Mouse (Mus musculus) lung, embryonic 16.5 days (tissue): ENCODE results near the gene Des. TPM values are rescaled to one million over a fixed set of nuclear protein-coding genes. Genes with fewer than 3 reads are reported as not detected.

Experiments
- ATAC-seq: fragments of 200-750 bp; cut with Nextera tagmentation; 2 replicates; pipeline ENCODE4 v1.8.0; 2017; ENCODE audit warnings: low read depth, mild to moderate bottlenecking, moderate library complexity
- H3K27ac ChIP-seq: fragments of 300-500 bp; sonication (generic); 2 replicates; pipeline ENCODE4 v1.5.1; 2014; ENCODE audit warnings: mild to moderate bottlenecking, control low read depth, low read length
- H3K27me3 ChIP-seq: fragments of 300-500 bp; sonication (generic); 2 replicates; pipeline ENCODE4 v1.6.1; 2014; ENCODE audit warnings: low read depth, low read length, mixed read lengths; ENCODE audit not compliant: control insufficient read depth, insufficient read depth
- H3K36me3 ChIP-seq: fragments of 300-500 bp; sonication (generic); 2 replicates; pipeline ENCODE4 v1.6.1; 2014; ENCODE audit warnings: low read length; ENCODE audit not compliant: control insufficient read depth, insufficient read depth
- H3K4me1 ChIP-seq: fragments of 300-500 bp; sonication (generic); replicated peaks from 2 replicates; pipeline ENCODE4 v1.6.1; 2014; ENCODE audit warnings: low read length, mixed read lengths; ENCODE audit not compliant: control insufficient read depth, insufficient read depth
- H3K4me2 ChIP-seq: fragments of 300-500 bp; sonication (generic); 2 replicates; pipeline ENCODE4 v1.6.1; 2014; ENCODE audit warnings: low read depth, low read length, control low read depth
- H3K4me3 ChIP-seq: fragments of 300-500 bp; sonication (generic); 2 replicates; pipeline ENCODE4 v1.5.1; 2014; ENCODE audit warnings: mild to moderate bottlenecking, low read length, control low read depth
- H3K9ac ChIP-seq: fragments of 300-500 bp; sonication (generic); 2 replicates; pipeline ENCODE4 v1.6.1; 2014; ENCODE audit warnings: low read length, control low read depth
- H3K9me3 ChIP-seq: fragments of 300-500 bp; sonication (generic); 2 replicates; pipeline ENCODE4 v1.6.1; 2016; ENCODE audit warnings: low read length; ENCODE audit not compliant: control insufficient read depth
- WGBS: fragments of 180-500 bp; shearing (Covaris S2); extraction: QIAGEN DNeasy Blood & Tissue Kit; methylation state at CpG from one replicate; pipeline ENCODE4 v1.1.7; 2014; 5-methylcytosine and 5-hydroxymethylcytosine counted together
- polyA plus RNA-seq: library from polyadenylated mRNA; unstranded; fragments of >200 nt; fragmentation: Nextera tagmentation; extraction: Ambion mirVana; gene quantifications from 2 replicates; pipeline ENCODE4 v1.2.1, GENCODE M21; 2015

Gene Des
- polyA plus RNA-seq, 1 experiment from 2014 or later = 57.1 TPM

DNA sequence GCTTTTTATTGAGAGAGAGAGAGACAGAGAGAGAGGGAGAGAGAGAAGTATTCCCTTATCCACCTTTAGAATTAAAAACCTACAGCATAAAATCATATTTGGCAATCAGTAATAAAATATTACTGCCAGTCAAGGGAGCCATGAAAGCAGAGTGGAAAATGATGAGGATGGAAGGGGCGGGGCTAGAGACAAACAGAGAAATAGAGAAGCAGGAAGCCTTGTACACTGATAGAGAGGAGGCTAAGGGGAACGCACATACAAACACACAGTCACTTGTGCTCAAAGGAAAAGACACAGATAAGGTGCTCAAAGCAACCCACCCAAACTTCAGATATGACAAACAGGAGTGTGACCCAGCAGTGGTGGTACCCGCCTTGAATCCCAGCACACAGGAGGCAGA lies 3.7 kb downstream of the Des start:
- Histone ChIP-seq H3K27ac (no peak overlapping the region), H3K4me1 (peaks cover 7% of the 10 kb centered on the region), H3K9me3 (no peaks in the 10 kb centered on the region), H3K4me2 (no peak overlapping the region), H3K4me3 (no peak overlapping the region), H3K9ac (no peak overlapping the region), H3K36me3 (no peaks in the 10 kb centered on the region), H3K27me3 (peaks cover 19% of the 10 kb centered on the region)
- WGBS = 79% methylated on average over 3 of the region's 3 CpGs
- ATAC-seq = no peak

DNA sequence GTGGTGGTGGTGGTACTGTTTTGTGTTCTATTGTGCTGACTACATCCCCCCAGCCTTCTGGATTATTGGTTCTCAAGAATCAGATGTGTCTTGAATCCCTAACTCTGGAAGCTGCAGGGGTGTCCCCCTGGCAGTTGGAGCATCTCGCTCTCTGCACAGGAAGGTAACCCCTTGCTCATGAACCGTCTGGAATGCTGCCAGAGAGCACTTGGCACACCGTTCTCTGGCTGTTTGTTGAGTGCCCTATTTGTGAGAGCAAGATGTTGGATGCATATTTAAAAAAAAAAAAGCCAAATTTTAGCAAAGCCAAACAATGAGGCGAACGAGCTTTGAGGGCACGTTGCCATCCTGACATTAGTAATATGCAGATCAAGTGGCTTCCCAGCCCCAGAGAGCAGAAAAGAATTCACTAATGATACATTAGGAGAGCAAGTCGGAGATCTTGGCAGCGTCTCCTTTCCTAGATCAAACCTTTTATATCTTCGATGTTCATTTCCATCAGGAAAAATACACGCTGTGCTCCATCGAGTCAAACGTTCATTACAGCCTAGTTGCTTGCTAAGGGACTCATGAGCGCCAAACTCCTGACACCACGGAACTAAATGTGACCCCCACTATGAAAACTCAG lies 5.5 kb downstream of the Des start:
- Histone ChIP-seq H3K27me3 (peaks cover 5% of the 10 kb centered on the region), H3K4me1 (no peaks in the 10 kb centered on the region; the same call in 1 of the 2 replicates), H3K9ac (no peak overlapping the region), H3K9me3 (no peaks in the 10 kb centered on the region), H3K4me3 (no peak overlapping the region), H3K36me3 (no peaks in the 10 kb centered on the region), H3K27ac (no peak overlapping the region), H3K4me2 (no peak overlapping the region)
- WGBS = 55% methylated on average over 14 of the region's 14 CpGs
- ATAC-seq = no peak

- no peaks in the 10 kb centered on the region for H3K9me3 ChIP-seq
- no peaks in the 10 kb centered on the region for H3K36me3 ChIP-seq
- H3K27ac ChIP-seq = no peak overlapping the region
- H3K4me1 ChIP-seq = peaks cover 2% of the 10 kb centered on the region; the same call in 1 of the 2 replicates
- no peak overlapping the region for H3K4me2 ChIP-seq
- WGBS = 40% methylated on average over 25 of the region's 25 CpGs
- no peak overlapping the region for H3K9ac ChIP-seq
- peaks cover 2% of the 10 kb centered on the region; the same call in 1 of the 2 replicates for H3K27me3 ChIP-seq
- no peak for ATAC-seq
- no peak overlapping the region for H3K4me3 ChIP-seq
These were observed 9.3 kb downstream of the Des start for GRCm38 (mm10) chr1:75369360-75369983.

GRCm38 (mm10) chr1:75369984-75370660 lies 10.0 kb downstream of the Des start:
- Histone ChIP-seq H3K4me3 (no peak overlapping the region), H3K36me3 (no peaks in the 10 kb centered on the region), H3K4me1 (peaks cover 5% of the 10 kb centered on the region), H3K27me3 (peaks cover 6% of the 10 kb centered on the region), H3K9ac (no peak overlapping the region), H3K9me3 (no peaks in the 10 kb centered on the region), H3K27ac (no peak overlapping the region), H3K4me2 (no peak overlapping the region)
- ATAC-seq = peak; percentile 60
- WGBS = 30% methylated on average over 13 of the region's 13 CpGs

DNA sequence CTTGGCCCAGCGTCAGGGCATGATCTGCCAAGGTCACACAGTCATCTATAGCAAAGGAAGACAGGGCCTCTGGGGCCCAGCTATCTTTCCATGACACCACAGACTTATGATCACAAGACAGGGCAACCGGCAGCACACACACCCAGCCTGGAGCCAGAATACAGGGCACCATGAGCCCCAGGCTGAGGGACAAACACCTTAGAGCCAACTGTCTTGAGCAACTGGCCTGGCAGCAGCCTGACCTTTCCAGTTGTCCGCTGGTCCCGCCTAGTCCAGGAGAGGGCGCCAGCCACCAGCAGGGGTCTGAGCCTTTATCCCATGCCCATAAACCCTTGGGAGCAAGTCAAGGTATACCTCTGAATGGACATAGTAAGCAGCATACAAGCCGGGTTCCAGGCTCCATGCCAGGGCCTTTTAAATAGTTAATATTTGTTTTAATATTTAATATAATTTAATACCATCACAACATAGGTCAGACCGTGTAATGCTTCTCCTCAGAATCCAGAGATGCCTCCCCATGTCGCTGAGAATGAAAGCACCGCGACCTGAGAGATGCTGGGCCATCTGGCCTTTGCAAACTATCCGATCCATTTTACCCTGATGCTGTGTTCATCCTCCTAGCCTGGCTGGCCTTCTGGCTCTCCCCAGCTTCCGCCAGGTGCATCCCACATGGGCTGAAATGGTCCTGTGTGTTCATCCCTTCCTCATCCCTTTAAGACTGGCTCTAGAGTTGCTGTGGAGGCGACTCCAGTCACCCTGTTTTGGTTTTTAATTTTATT lies 11.4 kb downstream of the Des start:
- H3K9ac ChIP-seq = no peak overlapping the region
- WGBS = 53% methylated on average over 13 of the region's 13 CpGs
- H3K27me3 ChIP-seq = peaks cover 16% of the 10 kb centered on the region
- H3K36me3 ChIP-seq = no peaks in the 10 kb centered on the region
- H3K4me2 ChIP-seq = no peak overlapping the region
- no peak for ATAC-seq
- no peak overlapping the region for H3K4me3 ChIP-seq
- H3K27ac ChIP-seq = no peak overlapping the region
- H3K4me1 ChIP-seq = peaks cover 10% of the 10 kb centered on the region
- H3K9me3 ChIP-seq = no peaks in the 10 kb centered on the region

GRCm38 (mm10) chr1:75372450-75372849 lies 12.3 kb downstream of the Des start:
- H3K36me3 ChIP-seq = no peaks in the 10 kb centered on the region
- H3K4me1 ChIP-seq = peaks cover 10% of the 10 kb centered on the region
- no peak overlapping the region for H3K4me3 ChIP-seq
- H3K27me3 ChIP-seq = peaks cover 16% of the 10 kb centered on the region
- H3K4me2 ChIP-seq = no peak overlapping the region
- H3K9ac ChIP-seq = no peak overlapping the region
- no peaks in the 10 kb centered on the region for H3K9me3 ChIP-seq
- 74% methylated on average over 3 of the region's 3 CpGs for WGBS
- ATAC-seq = no peak
- H3K27ac ChIP-seq = no peak overlapping the region

- no peak overlapping the region for H3K9ac ChIP-seq
- H3K27me3 ChIP-seq = peaks cover 20% of the 10 kb centered on the region
- H3K36me3 ChIP-seq = no peaks in the 10 kb centered on the region
- WGBS = 71% methylated on average over 3 of the region's 3 CpGs
- no peak overlapping the region for H3K27ac ChIP-seq
- ATAC-seq = no peak
- peaks cover 10% of the 10 kb centered on the region for H3K4me1 ChIP-seq
- no peaks in the 10 kb centered on the region for H3K9me3 ChIP-seq
- no peak overlapping the region for H3K4me3 ChIP-seq
- no peak overlapping the region for H3K4me2 ChIP-seq
These were observed 13.1 kb downstream of the Des start for GRCm38 (mm10) chr1:75373276-75373675.

GRCm38 (mm10) chr1:75374950-75375936 lies 15.1 kb downstream of the Des start, which contains the start of gene Speg:
Speg (plus strand) TSS chr1:75375297.
- WGBS = 12% methylated on average over 55 of the region's 57 CpGs
- peaks cover 19% of the 10 kb centered on the region for H3K27me3 ChIP-seq
- H3K36me3 ChIP-seq = no peaks in the 10 kb centered on the region
- peaks cover 10% of the 10 kb centered on the region for H3K4me1 ChIP-seq
- H3K4me2 ChIP-seq = peak within 1 kb of the TSS; percentile 55
- H3K27ac ChIP-seq = no peak within 1 kb of the TSS
- H3K4me3 ChIP-seq = peak within 1 kb of the TSS; percentile 24
- ATAC-seq = peak; percentile 42
- peak within 1 kb of the TSS; percentile 57 for H3K9ac ChIP-seq
- H3K9me3 ChIP-seq = no peaks in the 10 kb centered on the region
